Mouse (Mus musculus) retina, postnatal 7 days (tissue): ENCODE data around the gene Tmem56.

Experiments
- DNase-seq: peaks from one replicate; pipeline ENCODE4 v3.0.0-alpha.2; 2012; ENCODE audit warnings: low read depth, low spot score

The Tmem56 gene

DNA sequence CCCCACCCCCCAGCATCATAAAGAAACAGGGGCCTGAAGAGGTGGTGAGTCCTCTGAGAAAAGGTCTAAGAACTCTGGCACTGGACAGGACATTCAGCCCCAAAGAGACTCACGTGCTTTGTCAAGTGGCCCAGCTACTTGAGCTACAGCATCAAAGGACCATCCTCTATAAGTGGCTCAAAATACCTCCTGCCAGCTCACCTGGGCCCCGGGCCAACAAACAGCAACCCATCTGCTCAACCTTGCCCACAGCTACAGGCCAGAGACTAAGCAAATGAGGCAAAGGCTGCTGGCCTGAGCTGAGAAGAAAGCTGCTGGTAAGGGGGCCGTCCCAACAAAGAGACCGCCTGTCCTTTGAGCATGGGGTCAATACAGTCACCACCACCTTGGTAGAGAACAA, 5.3 kb downstream of the Tmem56 start:
- DNase-seq: no peak

GRCm38 (mm10) chr3:121277009-121277408, 5.9 kb downstream of the Tmem56 start:
- no peak for DNase-seq

DNA sequence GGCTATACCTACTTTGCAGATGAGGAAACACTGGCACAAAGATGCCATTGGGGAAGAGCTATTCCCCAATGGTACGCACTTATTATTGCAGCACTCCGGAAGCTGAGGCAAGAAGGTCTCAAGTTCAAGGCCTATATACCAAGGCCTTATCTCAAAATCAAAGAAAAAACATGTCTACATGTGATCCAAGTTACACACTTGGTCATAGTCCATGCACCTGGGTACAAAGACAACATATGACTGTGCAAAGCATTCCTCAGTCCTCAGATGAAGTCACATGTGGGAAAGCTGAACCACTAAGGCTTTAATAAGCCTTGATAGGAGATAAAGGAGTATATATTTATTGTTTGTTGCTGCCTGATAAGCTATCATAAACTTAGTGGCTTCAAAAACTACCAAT, 8.9 kb downstream of the Tmem56 start:
- no peak for DNase-seq

- no peak for DNase-seq
These were observed 10.3 kb downstream of the Tmem56 start for GRCm38 (mm10) chr3:121272577-121272976.

DNA sequence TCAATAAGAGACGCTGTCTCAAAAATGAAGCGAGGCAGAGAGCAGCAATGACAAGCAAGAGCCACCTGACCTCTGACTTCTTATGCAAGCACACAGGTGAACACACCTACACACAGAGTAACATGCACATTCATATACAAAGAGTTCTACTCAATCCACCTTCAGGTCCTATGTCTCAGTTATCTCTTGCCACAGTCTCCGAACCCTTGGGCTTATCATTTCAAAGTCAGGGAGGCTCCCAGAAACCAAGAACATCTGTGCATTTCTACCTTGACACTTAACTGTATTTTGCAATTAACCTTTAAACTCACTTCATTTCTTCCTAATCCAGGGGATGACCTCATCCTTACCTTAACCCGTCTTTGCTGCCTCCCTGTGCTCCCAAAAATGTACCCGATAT, 15.6 kb downstream of the Tmem56 start:
- no peak for DNase-seq

GRCm38 (mm10) chr3:121264242-121264641, 18.7 kb downstream of the Tmem56 start:
- no peak for DNase-seq

DNA sequence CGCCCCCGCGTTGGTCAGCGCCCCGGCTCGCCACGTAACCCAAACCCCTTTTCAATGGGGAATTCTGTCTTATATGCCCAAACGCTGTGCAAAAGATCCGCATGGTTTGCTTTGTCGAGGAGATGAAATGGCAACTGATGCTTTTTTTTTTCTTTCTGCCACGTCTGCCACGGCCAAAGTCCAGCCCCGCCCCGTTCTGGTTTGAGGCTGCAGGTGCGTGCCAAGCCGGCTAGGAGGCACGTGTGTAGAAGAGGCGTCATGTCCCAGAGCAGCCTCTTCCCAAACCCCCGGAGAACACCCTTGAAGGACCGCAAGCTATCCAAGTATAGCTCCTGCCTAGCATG, 19.7 kb downstream of the Tmem56 start:
- DNase-seq: no peak

GRCm38 (mm10) chr3:121262521-121263204, 20.2 kb downstream of the Tmem56 start:
- peak; percentile 41 for DNase-seq

GRCm38 (mm10) chr3:121261939-121262520, 20.9 kb downstream of the Tmem56 start:
- DNase-seq: no peak

DNA sequence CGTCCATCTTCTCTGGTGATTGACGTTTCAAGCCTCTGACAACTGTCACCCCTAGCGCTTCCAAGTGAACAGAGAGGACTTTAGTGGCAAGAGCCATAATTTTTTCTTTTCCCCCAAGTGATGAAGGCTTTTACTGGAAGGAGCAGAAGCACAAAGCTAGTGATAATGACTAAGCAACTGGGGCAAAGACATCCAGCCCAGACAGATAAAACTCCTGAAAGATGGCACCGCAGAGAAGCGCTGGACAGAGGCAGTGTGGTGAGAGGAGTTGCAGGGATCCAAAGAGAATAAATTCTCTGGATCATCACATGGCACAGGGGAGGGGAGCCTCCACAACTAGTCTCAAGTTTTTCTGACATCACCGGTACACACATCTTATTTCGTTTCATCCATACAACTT, 21.6 kb downstream of the Tmem56 start:
- no peak for DNase-seq

DNA sequence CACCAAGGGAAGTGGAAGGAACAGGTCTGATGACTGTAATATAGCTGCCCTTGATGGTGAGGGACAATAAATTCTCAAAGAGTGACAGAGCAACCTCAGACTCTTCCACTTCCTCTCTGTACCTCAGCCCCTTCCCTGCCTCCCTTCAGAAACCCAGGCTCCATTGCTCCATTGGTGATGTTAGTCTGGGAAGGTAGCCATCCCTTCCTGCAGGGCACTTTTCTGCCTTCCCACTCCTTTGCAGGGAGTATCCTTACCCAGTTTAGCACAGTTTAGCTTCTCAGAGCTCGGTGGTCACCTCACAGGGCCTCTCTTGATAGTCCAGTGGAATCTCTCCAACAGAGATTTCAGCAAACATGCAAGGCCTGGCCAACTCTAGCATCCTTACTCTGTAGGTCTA, 22.1 kb downstream of the Tmem56 start:
- DNase-seq: no peak

DNA sequence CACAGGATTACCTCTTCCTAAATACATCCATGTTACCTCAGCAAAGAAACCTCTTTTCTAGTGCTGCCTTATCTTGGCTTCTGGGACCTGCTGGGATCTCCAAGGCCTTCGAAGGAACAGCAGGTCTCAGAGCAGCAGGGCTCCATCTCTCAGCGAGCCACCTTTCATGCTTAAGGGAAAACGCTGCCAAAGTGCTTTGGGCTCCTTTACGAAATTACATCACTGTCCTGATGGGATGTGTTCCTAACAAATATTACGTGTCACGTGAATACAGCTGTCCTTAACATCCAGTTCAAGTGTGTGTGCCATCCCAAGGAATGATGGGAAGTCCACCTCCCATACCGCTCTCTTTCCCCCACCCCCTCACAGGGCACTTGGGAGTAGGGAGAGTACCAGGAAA, 22.9 kb downstream of the Tmem56 start:
- no peak for DNase-seq

GRCm38 (mm10) chr3:121258521-121259478, 24.1 kb downstream of the Tmem56 start:
- DNase-seq: no peak

- DNase-seq: no peak
These were observed 25.5 kb downstream of the Tmem56 start for GRCm38 (mm10) chr3:121257418-121257817.

DNA sequence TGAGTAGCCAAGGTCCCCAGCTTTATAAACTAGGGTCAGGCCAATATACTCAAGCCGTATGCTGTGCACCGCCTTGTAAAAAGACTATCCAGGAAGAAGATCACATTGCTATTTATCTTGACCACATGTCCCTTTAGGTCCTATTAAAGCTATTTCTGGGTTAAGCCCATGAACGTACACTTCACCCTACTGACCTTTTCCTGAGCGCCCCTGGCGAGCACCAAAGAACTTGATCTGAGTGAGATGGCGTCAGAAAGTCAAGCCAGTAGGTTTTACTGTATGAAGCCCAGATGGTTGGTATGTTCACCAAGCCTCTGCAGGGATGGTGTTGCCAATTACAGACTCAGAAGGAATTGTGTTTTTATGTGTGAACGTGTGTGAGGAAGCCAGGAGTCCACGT, 26.8 kb downstream of the Tmem56 start:
- DNase-seq: no peak

GRCm38 (mm10) chr3:121255501-121255900, 27.4 kb downstream of the Tmem56 start:
- DNase-seq: no peak

- no peak for DNase-seq
These were observed 32.1 kb downstream of the Tmem56 start for GRCm38 (mm10) chr3:121250576-121251433.

DNA sequence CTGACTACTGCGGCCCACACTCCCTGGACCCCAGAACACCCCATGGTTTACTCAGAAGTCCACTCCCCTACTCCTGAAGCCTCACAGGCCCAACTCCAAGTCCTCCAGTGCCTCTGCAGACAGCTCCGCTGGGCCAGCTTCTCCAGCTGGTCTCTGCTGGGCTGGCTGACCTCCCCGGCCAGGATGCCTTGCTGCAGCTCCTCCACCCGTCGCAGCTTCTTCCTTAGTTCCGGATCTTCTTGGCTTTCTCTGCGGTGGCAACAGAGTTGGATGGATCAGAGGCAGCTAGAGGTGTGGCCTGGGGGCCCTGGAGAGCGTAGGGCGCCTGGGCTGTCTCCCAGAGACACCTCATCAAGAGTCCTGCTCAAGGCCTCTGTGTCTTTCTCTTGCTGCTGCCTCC, 32.9 kb downstream of the Tmem56 start:
- no peak for DNase-seq

- DNase-seq: no peak
These were observed 40.0 kb downstream of the Tmem56 start for GRCm38 (mm10) chr3:121242941-121243340.

DNA sequence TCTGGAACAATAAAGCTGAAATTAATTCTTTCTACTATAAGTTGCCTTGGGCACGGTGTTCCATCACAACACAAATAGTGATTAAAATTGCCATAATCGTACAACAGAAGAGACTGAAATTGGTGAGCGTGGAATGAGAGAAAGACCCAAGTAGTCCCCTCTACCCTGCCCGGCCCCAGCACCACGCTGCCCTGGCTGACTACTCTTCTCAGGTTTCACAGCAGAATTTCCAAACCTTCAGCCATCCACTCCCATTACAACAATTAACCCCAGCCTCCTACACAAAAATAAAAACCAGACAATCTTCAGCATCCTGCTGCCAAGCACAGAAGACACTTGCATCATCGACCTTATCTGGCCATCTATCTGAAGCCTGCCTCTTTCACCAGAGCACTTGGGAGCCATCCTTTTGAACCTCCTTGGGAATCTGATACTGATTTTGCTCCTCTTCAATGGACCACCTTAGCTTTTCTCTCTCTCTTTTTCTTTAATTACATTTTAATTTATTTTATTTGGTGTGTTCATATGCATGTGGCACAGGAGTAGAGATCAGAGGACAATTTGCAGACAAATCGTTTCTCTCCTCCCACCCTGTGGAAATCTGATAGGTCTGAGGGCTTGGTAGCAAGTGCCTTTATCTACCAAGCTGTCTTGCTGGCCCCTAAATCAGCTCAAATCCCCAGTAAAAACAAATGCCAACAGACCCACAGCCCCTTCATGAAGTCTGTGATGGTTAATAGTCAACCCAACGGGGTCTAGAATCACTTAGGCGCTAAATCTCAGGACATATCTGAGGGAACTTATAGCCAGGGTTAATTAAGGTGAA, 40.6 kb downstream of the Tmem56 start:
- DNase-seq: no peak
